Mouse (Mus musculus): ENCODE measurements around the gene Atat1. TPM values are rescaled to one million over a fixed set of nuclear protein-coding genes. Genes with fewer than 3 reads are reported as not detected.

Atat1 gene
- total and polyA plus RNA-seq, 3 experiments: 5.7 to 12.5 (median 10.4) TPM

GRCm38 (mm10) chr17:35914975-35915374 is 5.1 kb upstream of the Atat1 start:
- dilution Hi-C loops (cut with MboI; ENCODE audit: extremely low pct_ligation_motif_present, extremely low pct_unique_long_range_greater_than_20kb, low sequenced_read_pairs) (no loop called here), in situ Hi-C loops (cut with MboI; ENCODE audit: low pct_ligation_motif_present, low pct_unique_long_range_greater_than_20kb, low sequenced_read_pairs) (no loop called here)
- peak; percentile 45 for DNase-seq (ENCODE audit: extremely low read depth)
- peak overlapping the region; percentile 98 for H3K9ac ChIP-seq (ENCODE audit: insufficient read depth, low read depth)
- H3K4me3 ChIP-seq (replicated peaks in 1 of 3; ENCODE audit: low read depth in 2 of 3, low read length in 2 of 3, poor library complexity in 1 of 3): peak overlapping the region; percentile 77 to 92 (median 89)
- H3K9me3 ChIP-seq (replicated peaks; ENCODE audit: low read length): no peaks in the 10 kb centered on the region
- H3K27me3 ChIP-seq (replicated peaks): no peaks in the 10 kb centered on the region
- TF ChIP-seq POLR2AphosphoS2 (IDR thresholded peaks at IDR 0.05; ENCODE audit: low read depth, low read length) (no peak), MEF2A (IDR thresholded peaks at IDR 0.05; ENCODE audit: borderline replicate concordance, low read depth, low read length) (no peak), HCFC1 (IDR thresholded peaks at IDR 0.05; ENCODE audit: low read depth, low read length) (no peak), NELFE (IDR thresholded peaks at IDR 0.05; ENCODE audit: low read depth, low read length) (no peak), CTCF (conservative IDR thresholded peaks at IDR 0.05 in 1 of 2, IDR thresholded peaks at IDR 0.05 in 1 of 2; ENCODE audit: low read depth in 2 of 2, low read length in 2 of 2) (peak in 1 of 2 experiments; percentile 49; a peak in 2 of 4 replicates), RAD21 (IDR thresholded peaks at IDR 0.05; ENCODE audit: low read depth, low read length) (no peak)
- H3K79me2 ChIP-seq (replicated peaks; ENCODE audit: control insufficient read depth, extremely low read depth, insufficient read depth, poor library complexity, severe bottlenecking): peaks cover 40% of the 10 kb centered on the region
- H3K36me3 ChIP-seq (replicated peaks in 1 of 2; ENCODE audit: control insufficient read depth in 1 of 2, insufficient read depth in 1 of 2, low read length in 1 of 2): peaks cover 38 to 59% of the 10 kb centered on the region in 2 experiments
- no peak overlapping the region for H3K27ac ChIP-seq (ENCODE audit: insufficient read depth, low read depth)
- H3K4me2 ChIP-seq (ENCODE audit: insufficient read depth, low read depth, poor library complexity, severe bottlenecking): peak overlapping the region; percentile 79
- H3K4me1 ChIP-seq (ENCODE audit: control insufficient read depth in 1 of 2, insufficient read depth in 2 of 2): peaks cover 3 to 46% of the 10 kb centered on the region in 2 experiments; a peak in 3 of 4 replicates

GRCm38 (mm10) chr17:35909186-35909918 is 523 bp downstream of the Atat1 start:
- in situ Hi-C loops (cut with MboI; ENCODE audit: low pct_ligation_motif_present, low pct_unique_long_range_greater_than_20kb, low sequenced_read_pairs) (no loop called here), dilution Hi-C loops (cut with MboI; ENCODE audit: extremely low pct_ligation_motif_present, extremely low pct_unique_long_range_greater_than_20kb, low sequenced_read_pairs) (no loop called here)
- Histone ChIP-seq H3K4me1 (ENCODE audit: control insufficient read depth in 1 of 2, insufficient read depth in 2 of 2) (peaks cover 0 to 46% of the 10 kb centered on the region in 2 experiments; a peak in 3 of 4 replicates), H3K36me3 (replicated peaks in 1 of 2; ENCODE audit: control insufficient read depth in 1 of 2, insufficient read depth in 1 of 2, low read length in 1 of 2) (peaks cover 41 to 73% of the 10 kb centered on the region in 2 experiments), H3K27me3 (replicated peaks) (no peaks in the 10 kb centered on the region), H3K9me3 (replicated peaks; ENCODE audit: low read length) (no peaks in the 10 kb centered on the region), H3K4me3 (replicated peaks in 1 of 3; ENCODE audit: low read depth in 2 of 3, low read length in 2 of 3, poor library complexity in 1 of 3) (peak overlapping the region; percentile 61 to 90 (median 63)), H3K4me2 (ENCODE audit: insufficient read depth, low read depth, poor library complexity, severe bottlenecking) (peak overlapping the region; percentile 81), H3K27ac (ENCODE audit: insufficient read depth, low read depth) (peak overlapping the region; percentile 26), H3K79me2 (replicated peaks; ENCODE audit: control insufficient read depth, extremely low read depth, insufficient read depth, poor library complexity, severe bottlenecking) (peaks cover 8% of the 10 kb centered on the region; the same call in 1 of the 2 replicates), H3K9ac (ENCODE audit: insufficient read depth, low read depth) (peak overlapping the region; percentile 47)
- no peak for DNase-seq (ENCODE audit: extremely low read depth)
- TF ChIP-seq ELF1 (IDR thresholded peaks at IDR 0.05; ENCODE audit: low read depth, low read length) (no peak), ZKSCAN1 (IDR thresholded peaks at IDR 0.05; ENCODE audit: borderline replicate concordance, low read depth, low read length) (no peak), MEF2A (IDR thresholded peaks at IDR 0.05; ENCODE audit: borderline replicate concordance, low read depth, low read length) (no peak), RAD21 (IDR thresholded peaks at IDR 0.05; ENCODE audit: low read depth, low read length) (no peak), SIN3A (IDR thresholded peaks at IDR 0.05; ENCODE audit: low read length) (no peak; the same call in 1 of the 2 replicates), MAX (IDR thresholded peaks at IDR 0.05; ENCODE audit: low read length) (peak; percentile 40; the same call in 1 of the 2 replicates), TBP (conservative IDR thresholded peaks at IDR 0.05; ENCODE audit: low read depth, low read length) (0 out of 2 replicates have a peak, but pooled peaks have one; percentile 60), POLR2A (IDR thresholded peaks at IDR 0.05; ENCODE audit: low read depth, low read length) (peak; percentile 29; the same call in 1 of the 2 replicates), USF1 (IDR thresholded peaks at IDR 0.05; ENCODE audit: low read depth, low read length) (no peak), EP300 (IDR thresholded peaks at IDR 0.05; ENCODE audit: low read length) (no peak), BHLHE40 (IDR thresholded peaks at IDR 0.05; ENCODE audit: low read depth, low read length) (no peak), RCOR1 (conservative IDR thresholded peaks at IDR 0.05; ENCODE audit: low read depth, low read length) (no peak), HCFC1 (IDR thresholded peaks at IDR 0.05; ENCODE audit: low read depth, low read length) (no peak), NELFE (IDR thresholded peaks at IDR 0.05; ENCODE audit: low read depth, low read length) (peak; percentile 44; the same call in 1 of the 2 replicates), GABPA (IDR thresholded peaks at IDR 0.05; ENCODE audit: insufficient replicate concordance, low read depth, low read length) (no peak), SMC3 (IDR thresholded peaks at IDR 0.05; ENCODE audit: low read depth, low read length) (no peak), CHD1 (IDR thresholded peaks at IDR 0.05; ENCODE audit: low read depth, low read length) (no peak), ZNF384 (IDR thresholded peaks at IDR 0.05; ENCODE audit: low read depth, low read length) (no peak), ZC3H11A (IDR thresholded peaks at IDR 0.05; ENCODE audit: low read depth, low read length) (no peak), MYC (IDR thresholded peaks at IDR 0.05; ENCODE audit: low read depth, low read length) (no peak), CTCF (conservative IDR thresholded peaks at IDR 0.05 in 1 of 2, IDR thresholded peaks at IDR 0.05 in 1 of 2; ENCODE audit: low read depth in 2 of 2, low read length in 2 of 2) (no peak), MXI1 (IDR thresholded peaks at IDR 0.05; ENCODE audit: low read depth, low read length) (peak; percentile 21; the same call in 1 of the 2 replicates), E2F4 (IDR thresholded peaks at IDR 0.05; ENCODE audit: insufficient replicate concordance, low read depth, low read length) (no peak), ETS1 (conservative IDR thresholded peaks at IDR 0.05; ENCODE audit: low read depth, low read length) (no peak), IRF4 (IDR thresholded peaks at IDR 0.05; ENCODE audit: low read depth, low read length) (no peak), NRF1 (IDR thresholded peaks at IDR 0.05; ENCODE audit: low read depth, low read length) (no peak), MAZ (IDR thresholded peaks at IDR 0.05; ENCODE audit: low read depth, low read length) (no peak), UBTF (IDR thresholded peaks at IDR 0.05; ENCODE audit: low read depth, low read length) (no peak), JUND (conservative IDR thresholded peaks at IDR 0.05; ENCODE audit: low read depth, low read length) (no peak)

All from CH12.LX (cell line).